Mouse (Mus musculus) ovary, adult 2 months (tissue): Measurements from ENCODE around the gene Grm7. TPM values are rescaled to one million over a fixed set of nuclear protein-coding genes. Genes with fewer than 3 reads are reported as not detected.

Experiments used
- polyA plus RNA-seq: library from polyadenylated mRNA; depleted of rRNA; stranded (reverse); fragments of >200 nt; gene quantifications from 2 replicates; pipeline ENCODE4 v1.2.3, GENCODE M21; 2012; rRNA removed

Gene Grm7
- polyA plus RNA-seq: 1.4 and 2.2 TPM in 2 replicates

DNA sequence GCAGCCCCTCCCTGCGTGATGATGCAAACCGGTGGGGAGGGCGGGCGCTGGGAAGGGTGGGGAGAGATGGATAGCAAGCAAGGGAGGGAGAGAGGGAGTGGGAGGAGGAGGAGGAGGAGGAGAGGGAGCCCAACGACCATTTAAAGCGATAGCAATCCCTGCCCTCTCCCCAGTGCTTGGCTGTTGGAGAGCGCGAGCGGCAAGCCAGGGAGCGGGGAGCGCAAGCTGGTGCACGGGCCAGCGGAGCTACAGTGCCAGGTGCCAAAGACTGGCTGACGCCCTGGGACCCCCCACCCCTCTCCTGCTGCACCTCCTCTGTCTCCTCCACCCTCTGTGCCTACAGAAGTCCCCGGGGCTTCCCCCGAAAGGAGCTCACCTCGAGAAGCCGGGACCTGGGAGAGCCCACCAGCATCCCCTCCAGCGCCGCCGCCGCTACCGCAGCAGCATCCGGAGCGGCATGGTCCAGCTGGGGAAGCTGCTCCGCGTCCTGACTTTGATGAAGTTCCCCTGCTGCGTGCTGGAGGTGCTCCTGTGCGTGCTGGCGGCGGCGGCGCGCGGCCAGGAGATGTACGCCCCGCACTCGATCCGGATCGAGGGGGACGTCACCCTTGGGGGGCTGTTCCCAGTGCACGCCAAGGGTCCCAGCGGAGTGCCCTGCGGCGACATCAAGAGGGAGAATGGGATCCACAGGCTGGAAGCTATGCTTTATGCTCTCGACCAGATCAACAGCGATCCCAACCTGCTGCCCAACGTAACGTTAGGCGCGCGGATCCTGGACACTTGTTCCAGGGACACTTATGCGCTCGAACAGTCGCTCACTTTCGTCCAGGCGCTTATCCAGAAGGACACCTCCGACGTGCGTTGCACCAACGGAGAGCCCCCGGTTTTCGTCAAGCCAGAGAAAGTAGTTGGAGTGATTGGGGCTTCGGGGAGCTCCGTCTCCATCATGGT, at the start of gene Grm7:
TSS of gene Grm7 (plus strand) at position 171 of the 951 bp plus-strand sequence.

